Mouse (Mus musculus) c-Kit-positive CD71-positive TER-119-negative erythroid progenitor cells, embryonic 14.5 days (primary cell): ENCODE data around the gene Tuba4a.

Experiments used
- DNase-seq: peaks from one replicate; pipeline ENCODE4 v3.0.0-alpha.2; 2013; ENCODE audit warnings: low read depth

Gene Tuba4a

DNA sequence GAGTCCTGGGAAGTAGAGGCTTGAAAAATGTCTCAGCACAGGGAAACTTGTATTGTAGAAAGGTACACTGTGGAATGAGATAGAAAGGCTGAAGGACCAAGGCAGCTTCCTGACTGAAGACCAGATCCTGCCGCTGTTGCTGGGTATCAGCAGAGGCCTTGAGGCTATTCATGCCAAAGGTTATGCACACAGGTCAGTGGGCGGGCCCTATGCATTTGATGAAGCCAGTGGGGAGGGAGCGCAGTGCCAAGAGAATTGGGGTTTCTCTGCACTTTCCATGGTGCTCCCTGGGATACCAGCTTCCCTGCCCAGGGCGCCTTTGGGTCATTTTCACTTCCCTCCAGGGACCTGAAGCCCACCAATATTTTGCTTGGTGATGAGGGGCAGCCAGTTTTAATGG, 7.1 kb downstream of the Tuba4a start:
- no peak for DNase-seq

DNA sequence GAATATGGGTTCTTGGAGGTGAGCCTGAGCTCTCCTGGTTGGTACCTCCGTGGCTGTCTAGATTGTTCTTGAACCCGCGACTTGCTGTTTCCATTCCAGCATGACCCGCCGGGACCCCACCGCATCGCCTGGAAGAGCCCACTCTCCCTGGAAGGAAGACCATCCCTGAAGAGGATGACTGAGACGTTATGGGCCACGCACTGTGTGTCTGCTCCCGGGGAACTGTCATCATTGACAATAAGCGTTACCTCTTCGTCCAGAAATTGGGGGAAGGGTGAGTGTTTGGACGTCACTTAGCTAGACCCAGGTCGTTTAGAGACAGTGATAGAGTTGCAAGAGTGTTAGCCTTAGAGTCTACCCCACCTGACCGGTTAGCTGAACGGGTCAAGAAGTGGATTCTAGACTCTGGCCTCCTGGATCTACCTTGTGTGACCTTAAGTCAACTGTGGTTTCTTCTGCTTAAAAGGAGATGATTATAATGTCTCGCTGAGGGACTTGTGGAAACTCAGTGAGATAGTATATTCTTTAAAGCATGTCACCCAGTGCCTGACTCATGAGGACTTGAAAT, 8.4 kb downstream of the Tuba4a start:
- no peak for DNase-seq

DNA sequence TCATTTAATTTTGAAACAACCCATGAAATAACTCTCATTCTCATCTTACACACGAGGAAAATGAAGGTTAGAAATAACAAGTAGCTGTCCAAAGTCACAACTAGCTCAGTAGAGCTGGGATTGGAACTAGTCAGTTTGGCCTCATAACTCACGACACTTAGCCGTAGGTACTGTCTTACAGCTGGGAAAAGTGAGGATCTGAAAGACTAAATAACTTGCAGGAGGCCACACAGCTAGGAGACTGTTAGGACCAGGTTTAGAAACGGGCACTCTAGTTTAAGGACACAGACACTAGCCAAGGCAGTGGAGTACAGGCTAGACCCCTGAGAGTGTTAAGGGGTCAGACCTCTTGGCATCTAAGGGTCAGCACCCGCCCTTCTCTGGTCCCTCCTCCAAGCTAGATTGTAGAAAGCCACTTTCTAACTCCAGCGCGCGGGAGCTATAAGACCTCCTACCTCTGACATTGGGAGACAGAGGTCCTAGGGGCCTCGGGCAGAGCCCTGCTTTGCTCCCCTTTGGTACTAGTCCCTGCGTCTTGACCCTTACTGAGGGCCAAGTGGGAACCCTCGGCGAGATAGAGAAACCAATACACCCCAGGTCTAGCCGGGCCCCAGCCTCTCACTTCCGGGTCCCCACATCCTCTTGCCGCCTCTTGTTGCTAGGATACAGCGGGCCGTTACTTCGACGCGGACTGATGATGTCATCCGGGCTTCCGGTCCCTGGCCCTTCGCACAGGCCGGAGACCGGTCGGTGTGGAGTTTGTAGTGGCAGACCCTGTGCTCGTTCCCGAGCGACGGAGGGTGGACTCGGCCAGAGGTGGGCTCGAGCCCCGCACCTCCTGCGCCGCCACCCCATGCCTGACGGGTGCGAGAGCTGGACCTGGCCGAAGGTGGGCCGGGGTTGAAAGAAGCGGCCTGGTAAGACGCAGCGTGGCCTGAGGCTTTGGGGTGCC, 9.3 kb downstream of the Tuba4a start, which contains the start of the genes Glb1l and Stk16:
TSS of gene Glb1l (minus strand) at position 678 of the 952 bp plus-strand sequence.
TSS of gene Stk16 (plus strand) at position 703 of the 952 bp plus-strand sequence.
- DNase-seq, result peak; percentile 96

DNA sequence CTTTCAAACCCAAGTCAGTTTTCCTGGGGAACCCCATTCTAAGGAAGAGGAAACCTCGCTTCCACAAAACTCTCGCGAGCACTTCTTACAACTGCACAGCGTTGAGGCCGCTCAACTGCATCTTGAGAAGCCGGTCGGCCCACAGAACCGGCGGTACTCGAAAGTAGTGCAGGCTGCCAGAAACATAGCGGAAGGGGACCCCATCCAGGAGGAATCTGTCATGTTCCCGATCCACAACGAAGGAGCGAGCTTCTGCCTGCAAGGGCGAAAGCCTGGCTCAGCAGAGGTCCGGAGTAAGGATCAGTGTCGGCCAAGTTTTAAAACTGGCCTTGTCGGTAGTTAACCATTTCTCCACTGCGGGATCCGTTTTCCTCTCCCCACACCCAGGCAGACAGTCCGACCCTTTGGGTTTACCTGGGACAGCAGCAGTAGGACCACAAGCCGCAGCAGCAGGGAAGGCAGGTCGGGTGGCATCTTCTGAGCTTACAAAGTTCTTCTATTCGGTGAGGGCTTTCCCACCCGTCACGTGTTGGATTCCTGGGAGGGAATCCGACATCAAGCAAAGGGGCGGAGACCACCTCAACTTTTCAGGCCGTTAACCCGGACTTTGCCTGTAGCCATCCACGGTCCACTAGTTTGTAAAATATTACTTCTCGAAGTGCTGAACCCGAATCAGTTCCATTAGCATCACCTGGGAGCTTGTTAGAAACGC, 10.5 kb downstream of the Tuba4a start:
- no peak for DNase-seq

DNA sequence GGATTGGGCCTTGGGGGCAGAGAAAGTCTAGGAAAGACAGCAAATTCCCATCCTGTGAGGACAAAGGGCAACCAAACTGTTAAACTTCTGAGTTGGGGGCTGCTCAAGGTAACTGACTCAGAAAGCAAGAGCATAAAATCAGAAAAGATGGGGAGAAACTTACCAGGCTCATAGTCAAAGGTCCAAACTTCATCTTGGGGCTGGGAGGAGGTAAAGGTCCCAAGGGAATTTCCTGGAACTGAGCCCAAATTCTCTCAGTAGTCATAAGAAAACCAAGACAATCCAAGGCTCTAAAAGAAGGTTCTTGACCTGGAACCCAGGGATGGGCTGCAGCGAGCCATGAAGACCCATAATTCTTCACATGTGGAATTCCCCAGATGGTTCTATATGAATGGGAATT, 18.4 kb downstream of the Tuba4a start:
- no peak for DNase-seq

DNA sequence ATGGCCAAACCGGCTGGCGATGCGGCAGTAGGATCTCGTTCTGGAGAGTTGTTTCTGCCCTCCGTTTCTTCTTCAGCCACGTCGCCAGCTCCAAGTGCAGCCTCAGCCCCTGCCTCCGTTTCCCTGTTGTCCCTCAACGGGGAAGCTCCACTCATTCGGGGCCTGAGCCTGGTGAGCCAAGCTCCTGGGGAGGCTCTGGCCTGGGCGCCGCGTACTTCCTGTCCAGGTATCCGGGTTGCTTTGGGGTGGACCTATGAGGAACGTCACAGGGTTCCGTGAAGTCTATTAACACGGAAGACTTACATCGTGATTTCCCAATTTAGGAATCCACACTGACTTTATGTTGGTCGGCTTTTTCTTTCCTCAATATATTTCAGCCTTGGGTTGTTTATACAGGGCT, 27.2 kb downstream of the Tuba4a start:
- DNase-seq, result no peak

DNA sequence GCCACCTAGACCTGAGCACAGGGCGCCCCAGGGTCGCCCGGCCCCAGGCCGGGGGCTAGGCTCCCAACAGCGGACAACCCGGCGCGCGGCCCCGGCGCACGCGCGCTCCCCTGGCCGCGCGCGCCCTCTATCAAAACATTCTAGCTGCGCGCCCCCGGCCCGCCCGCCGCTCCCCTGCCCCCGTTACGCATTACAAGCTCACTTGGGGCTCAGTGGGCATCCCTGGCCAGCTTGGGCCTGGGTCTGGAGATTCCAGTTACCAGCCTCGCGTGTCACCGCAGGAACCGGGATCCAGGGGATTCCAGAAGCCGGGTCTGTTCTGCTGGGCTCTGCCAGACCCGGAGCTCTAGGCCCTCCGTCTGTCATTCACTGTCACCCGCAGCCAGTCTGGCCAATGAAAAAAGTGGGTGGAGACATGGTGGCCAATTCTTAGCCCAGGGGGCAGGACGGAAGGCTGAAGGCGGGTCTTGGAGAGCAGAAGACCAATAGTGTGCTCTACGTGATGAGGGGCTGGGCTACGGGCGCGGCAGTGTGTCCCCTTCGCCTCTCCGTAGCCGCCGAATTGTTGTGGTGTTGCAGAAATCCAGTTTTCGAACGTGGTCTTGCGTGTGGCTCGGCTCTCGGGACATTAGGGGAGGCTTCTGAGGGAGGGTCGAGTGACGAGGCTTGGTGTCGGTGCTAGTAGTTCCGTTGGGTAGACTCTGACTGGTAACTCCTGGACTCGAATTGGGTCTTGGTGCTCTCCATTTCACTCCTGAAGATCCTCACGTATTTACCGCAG, 27.9 kb downstream of the Tuba4a start, which contains the start of the genes Ankzf1 and Atg9a:
TSS of gene Ankzf1 (plus strand) at position 530 of the 781 bp plus-strand sequence.
TSS of gene Atg9a (minus strand) at position 575 of the 781 bp plus-strand sequence.
- DNase-seq, result peak; percentile 98

DNA sequence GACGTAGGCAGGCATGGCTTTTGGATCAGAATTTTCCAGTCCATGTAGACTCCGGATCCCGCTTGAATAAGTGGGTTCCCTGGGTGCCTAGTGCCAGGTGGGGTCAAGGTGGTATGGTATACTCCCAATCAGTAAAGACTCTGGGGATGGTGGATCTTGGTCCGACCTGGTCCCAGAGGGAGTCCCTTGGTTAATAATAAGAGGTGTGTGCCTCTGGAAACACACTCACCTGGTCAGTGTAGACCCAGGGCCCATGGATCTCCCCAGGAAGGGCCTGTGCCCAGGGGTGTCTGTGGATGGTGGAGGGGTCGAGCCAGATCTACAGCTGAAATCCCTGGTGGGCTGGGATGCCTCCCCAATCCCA, 28.4 kb downstream of the Tuba4a start:
- no peak for DNase-seq

DNA sequence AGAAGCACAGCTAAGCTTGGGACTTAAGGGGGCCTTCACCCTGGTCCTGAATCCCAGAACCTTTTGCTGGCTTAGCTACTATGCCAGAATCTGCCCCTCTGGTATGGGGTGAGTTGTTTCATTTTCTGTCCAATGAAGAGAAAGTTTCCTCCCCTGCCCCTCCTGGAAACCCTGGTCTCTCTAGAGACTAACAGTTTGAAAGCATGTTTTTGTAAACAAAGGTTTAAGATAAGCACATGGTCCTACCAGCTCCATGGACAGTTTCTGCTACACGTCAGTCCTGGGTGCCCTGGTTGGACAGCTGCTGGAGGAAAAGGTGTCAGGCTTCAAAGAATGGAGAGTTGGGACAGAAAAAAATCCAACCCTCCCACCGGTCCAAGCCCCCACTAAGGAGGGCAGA, 29.1 kb downstream of the Tuba4a start:
- peak; percentile 43 for DNase-seq

DNA sequence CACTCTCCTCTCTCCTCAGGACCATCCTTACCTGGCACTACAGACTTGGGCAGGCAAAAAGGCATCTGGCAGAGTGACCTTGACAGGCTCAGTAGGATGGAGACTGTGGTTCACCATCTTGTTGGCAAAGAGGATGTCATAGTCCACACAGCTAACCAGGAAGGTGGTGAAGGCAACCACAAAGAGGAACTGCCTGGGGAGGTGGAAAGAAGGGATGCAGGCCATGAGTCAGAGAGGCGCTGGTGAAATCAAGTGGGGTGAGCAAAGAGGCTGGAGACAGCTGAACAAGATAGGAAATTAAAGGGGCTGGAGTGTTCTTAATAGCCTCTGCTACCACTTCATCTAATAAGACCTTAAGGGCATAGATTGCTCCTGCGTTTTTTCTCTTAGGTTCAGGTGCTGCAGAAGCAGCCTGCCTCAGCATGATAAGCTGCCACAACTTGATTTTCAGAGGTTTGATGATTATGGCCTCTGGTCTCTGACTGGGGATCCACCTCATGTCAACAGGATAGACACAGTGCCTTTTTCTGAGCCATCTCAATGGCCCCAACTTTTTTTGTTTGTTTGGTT, 31.7 kb downstream of the Tuba4a start:
- no peak for DNase-seq

DNA sequence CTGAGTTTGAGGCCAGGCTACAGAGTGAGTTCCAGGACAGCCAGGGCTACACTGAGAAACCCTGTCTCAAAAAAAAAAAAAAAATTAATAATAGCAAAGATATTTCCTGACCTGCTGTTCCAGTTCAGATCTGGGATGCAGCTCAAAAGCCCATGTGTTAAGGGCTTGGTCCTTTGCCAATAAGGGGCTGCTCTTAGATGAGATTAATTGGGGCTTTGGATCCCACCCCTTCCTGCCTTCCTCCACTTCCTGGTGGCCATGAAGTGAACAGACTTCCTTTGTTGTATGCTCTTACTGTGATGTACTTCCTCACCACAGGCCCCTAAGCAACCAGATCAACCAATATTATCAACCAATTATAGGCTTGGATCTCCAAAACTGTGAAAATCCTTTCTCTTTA, 32.5 kb downstream of the Tuba4a start:
- DNase-seq, result no peak

DNA sequence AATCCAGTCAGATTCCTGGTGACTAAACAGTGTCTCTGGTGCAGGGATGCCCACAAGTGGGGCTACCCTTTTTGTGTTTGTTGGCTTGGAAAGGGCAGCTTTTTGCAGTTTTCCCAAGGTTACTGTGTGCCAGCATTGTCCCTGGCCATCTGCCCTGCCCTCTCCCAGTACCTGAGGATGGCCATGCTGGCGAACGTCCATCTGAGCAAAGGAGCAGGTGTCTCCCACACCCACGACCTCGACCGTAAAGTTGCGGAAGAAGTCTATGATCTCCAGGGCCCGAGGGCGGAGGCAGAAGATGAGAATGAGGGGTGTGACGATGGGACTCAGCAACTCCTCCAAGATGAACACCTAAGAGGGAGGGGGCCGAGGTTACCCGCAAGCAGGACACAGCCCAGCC, 34.2 kb downstream of the Tuba4a start:
- no peak for DNase-seq

DNA sequence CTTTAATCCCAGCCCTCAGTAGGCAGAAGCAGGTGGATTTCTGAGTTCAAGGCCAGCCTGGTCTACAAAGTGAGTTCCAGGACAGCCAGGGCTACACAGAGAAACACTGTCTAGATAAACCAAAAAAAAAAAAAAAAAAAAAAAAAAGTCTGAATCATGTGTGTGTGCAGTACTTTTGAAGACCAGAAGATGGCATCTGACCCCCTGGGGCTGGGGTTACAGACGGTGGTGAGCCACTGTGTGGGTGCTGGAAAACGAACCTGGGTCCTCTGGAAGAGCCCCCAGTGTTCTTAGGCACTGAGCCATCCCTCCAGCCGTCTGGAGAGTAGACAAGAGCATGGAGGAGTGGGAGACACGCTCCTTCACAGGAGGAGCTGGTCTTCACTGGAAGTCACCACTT, 37.5 kb downstream of the Tuba4a start:
- no peak for DNase-seq

DNA sequence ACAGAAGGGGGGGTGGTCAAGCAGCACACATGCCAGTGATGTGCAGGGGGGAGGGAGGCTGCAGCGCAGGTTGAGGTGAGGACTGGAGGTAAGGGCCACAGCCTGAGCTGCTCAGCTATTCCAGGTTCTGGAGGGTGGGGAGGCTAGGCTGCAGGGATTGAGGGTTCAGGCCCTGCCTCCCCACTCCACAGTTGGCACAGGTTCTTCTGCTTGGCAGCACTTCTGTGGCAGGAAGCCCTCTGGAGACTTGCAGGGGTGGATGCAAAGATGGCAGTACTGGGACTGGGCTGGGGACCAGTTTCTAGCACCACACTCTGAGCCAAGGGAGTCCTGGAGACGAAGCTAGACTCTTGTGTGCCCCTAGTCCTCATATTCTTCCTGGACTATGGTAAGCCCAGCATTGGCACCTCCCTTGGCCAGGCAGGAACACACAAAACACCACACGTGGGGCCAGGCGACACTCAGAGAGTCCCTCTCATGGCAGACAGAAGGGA, 38.2 kb downstream of the Tuba4a start:
- DNase-seq, result no peak

DNA sequence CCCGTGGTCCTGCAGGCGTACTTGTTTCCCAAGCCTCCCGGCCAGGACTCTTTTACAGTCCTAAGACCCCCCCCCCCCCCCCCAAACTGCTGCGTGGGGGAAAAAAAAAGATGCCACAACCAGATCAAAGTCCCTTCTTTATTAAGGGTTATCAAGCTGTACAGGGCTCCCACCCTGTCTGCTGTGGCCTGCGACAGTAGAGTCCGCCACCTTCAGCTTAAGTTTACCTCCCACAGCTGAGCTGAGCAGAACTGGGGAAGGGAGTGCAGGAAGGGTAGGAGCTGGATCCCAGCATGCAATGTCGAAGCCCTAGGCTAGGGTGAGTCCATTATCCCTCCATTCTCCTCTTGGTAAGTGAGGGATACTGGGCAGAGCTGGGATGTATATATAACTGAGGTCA, 38.9 kb downstream of the Tuba4a start:
- no peak for DNase-seq

DNA sequence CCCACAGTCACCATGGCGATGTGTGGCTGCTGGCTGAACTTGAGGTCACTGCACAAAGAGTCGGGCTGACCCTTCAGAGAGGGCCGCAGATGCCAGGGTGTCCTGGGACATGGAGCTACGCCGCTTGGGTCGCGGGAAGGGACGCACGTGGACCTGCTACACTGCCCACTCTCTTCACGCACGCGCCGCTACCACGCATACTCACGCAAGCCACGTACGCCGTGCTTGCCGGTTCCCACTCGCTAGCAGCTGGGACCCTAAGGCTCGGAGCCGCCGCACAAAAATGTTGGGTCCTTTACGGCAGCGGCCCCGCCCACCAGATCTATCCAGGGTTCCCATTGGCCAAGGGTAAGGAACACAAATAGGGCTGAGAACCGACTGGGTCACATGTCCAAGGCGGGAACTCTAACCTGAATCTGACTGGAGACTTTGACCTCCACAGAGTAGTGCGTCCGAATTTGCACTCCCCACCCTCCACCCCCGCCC, 39.5 kb downstream of the Tuba4a start, which contains the start of gene Abcb6:
TSS of gene Abcb6 (minus strand) at position 288 of the 486 bp plus-strand sequence.
- DNase-seq, result peak; percentile 95

DNA sequence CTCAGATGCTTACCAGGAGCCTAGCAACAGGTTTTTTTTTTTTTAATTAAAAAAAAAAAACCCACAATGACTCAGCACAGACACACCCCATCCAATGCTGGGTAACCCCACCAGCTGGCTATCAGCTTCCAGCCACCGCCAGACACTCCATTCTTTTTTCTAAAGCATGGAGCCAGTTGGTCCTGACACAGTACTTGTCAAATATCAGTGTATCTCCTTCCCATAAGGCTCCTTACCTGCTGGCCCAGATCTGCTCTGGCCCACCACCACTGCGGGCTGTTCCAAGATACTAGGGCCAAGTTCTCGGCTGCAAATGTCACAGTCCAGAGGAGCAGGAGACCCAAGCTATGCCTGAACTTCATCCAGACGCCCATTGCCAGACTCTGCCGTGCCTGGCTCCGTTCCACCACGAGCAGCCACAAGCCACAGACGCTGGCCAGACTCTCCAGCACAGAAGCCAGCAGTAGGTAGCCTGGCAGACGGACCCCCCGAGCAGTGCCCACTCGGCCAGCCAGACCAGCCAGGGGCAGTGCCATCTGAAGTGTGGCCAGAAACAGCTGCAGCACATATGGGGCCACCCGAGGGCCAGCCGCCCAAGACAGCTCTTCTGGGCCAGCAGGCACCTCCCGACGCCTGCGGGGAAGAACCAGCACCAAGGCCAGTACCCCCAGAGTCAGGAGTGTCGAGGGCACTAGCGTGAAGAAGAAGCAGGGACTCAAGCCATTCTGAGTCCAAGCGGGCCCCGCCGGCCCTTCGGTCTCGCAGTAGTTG, 40.1 kb downstream of the Tuba4a start:
- peak; percentile 69 for DNase-seq

DNA sequence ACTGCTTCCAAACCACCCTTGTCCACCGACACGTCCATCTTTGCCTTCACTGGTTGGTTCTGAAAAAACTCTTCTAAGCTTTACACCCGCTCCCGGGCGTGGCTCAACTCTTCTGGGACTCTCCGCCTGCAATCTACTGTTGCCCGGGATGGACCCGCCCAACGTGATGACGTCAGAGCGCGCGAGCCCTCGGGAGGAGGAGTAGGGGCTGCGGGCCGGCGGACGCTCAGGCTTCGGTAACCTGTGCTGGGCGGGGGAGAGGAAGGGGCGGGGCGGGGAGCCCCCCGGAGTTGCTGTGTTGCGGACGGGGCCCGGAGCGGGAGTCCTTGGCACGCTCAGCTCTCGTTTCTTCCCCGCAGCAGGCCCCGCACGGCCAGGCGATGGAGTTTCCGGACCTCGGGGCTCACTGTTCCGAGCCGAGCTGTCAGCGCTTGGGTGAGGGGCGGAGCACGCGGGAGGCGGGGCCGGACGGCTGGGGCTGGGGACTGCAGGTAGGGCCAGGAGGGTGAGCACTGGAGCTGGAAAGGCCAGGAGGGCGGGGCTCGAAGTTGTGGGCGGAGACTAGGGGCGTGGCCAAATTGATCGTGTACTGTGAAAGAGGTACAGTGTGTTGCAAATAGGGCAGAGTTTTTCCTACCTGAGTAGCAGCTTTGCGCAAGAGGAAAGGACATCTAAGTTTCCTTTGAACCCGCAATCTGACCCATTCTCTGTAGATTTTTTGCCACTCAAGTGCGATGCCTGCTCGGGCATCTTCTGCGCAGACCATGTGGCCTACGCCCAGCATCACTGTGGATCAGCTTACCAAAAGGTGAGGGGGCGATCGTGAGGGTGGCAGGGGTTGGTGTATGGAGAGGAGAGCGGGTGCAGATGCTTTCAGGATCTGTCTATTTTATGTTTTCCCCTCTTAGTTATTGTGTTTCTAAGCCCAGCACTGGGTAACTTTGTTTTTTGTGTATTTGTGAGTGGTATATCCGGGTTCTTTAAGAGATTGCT, 50.9 kb downstream of the Tuba4a start, which contains the start of gene Zfand2b:
TSS of gene Zfand2b (plus strand) at position 175 of the 993 bp plus-strand sequence.
- peak; percentile 97 for DNase-seq

DNA sequence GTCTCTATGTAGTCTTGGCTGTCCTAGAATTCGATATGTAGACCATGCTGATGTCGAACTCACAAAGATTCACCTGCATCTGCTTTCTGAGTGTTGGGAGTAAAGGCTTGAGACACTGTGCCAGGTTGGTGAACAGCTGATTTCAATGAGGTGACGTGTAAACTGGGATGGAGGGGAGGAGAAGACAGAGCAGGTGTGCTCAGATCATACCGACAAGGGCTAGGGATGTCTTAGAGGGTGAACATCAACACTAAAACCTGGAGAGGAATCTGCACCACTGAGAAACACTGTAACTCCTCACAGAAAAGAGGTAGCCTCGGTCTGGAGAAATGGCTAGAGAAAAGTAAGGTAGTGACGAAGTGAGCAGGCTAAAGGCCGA, 51.6 kb downstream of the Tuba4a start:
- no peak for DNase-seq
